Mouse (Mus musculus): ENCODE measurements around the gene Sorcs3.

Gene Sorcs3

DNA sequence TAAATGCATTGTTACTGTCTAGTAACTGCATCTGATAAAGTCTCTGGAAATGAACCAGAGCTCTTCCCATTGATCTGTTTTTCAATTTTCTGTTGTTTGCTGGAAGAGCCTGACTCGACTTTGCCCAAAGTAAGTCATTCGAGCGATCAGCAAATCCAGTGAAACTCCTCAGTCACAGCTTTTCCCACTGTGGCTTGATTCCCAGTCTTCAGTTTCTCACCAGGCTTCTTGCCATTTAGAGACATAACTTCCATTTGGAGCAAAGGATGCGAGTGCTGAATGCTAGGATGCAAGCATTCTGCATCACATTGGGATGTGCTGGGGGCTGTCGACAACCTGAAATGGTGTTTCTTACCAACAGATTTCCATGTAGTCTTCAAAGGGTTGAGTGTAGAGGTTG lies 521.8 kb downstream of the Sorcs3 start:
- no peak for DNase-seq

- DNase-seq, result no peak
Observed at GRCm38 (mm10) chr19:48731731-48732130, 525.9 kb downstream of the Sorcs3 start.

DNA sequence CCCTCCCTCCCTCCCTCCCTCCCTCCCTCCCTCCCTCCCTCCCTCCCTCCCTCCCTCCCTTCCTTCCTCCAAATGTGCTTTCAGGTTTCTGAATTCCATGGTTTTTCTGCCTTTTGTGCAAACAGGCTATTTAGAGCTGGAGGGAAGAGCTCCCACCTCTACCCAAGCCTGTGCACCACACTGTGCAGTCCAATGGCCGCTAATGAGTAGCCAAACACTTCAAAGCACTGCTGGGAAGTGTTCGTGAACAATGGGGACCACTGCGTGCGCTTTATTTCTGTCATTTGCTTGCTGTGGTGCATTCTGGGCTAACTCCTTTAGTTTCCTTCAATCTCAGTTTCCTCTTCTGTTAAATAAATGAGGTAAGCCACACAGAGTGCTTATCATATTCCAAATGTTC lies 528.5 kb downstream of the Sorcs3 start:
- DNase-seq, result no peak

GRCm38 (mm10) chr19:48737554-48737953 lies 531.7 kb downstream of the Sorcs3 start:
- DNase-seq, result no peak

GRCm38 (mm10) chr19:48755156-48755555 lies 549.3 kb downstream of the Sorcs3 start:
- no peak for DNase-seq

- DNase-seq, result no peak
Observed at GRCm38 (mm10) chr19:48756831-48757230, 551.0 kb downstream of the Sorcs3 start.

DNA sequence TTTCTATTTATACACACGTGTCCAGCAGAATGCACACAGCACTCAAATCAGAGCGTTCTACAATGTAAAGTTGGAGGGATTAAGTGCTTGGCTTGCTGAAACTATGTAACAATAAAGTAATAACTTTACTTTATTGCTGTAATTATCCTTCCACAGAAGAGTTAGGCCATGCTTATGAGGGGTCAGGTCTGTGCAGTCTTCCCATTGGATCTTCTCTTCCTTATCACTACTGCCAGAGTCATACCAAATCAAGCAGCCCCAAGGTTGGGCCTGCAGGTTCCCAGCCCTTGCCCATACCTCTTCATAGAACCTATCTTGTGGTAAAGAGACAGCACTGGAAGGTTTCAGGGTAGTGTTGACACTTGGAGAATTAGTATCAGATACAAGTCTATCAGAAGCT lies 560.7 kb downstream of the Sorcs3 start:
- no peak for DNase-seq

GRCm38 (mm10) chr19:48771565-48771964 lies 565.7 kb downstream of the Sorcs3 start:
- DNase-seq, result no peak

DNA sequence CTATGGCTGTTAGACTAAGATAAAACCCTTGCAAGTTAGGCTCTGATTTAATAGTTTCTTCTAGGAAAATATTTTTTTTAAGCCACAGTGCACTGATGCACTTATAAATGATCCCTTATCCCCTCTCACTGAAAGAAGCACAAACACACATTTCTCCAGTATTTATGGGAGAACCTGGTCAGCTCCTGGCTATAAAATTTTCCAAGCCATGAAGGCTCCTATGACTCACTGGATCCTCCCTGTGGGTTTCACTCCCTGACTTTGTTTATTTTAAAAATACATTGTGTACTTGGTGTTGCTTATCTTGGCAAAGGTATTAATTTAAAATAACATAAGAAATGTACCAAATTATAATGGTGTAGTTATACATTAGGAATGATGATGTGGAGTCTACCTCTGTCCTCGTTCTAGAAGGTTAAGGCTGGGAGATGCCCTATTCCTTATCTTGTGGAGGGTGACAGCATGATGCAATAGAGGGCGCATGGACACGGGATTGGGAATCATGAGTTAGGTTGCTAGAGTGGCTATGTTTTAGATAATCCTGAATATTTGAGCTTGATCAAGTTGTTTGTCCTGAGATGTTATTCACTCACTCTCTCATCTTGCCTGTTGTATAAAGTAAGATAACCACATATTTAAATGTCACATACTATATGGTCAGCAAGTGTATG lies 573.4 kb downstream of the Sorcs3 start:
- no peak for DNase-seq

DNA sequence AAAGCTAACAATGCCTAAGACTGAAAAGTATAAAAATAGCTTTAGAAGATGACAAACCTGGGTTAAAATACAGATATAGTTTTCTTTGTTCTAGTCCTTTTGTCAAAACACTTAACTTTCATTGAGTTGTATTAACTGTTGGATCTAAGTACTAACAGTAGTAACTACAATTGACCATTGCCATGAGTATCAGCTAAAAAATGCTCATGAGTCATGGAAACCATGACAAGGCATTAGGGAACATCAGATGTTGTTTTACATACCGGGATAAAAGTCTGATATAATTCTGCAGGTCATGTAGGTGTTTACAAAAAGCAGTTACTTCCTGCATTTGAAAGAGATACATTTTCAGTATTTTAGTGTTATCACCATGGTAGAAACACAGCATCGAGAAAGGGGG lies 575.0 kb downstream of the Sorcs3 start:
- no peak for DNase-seq

DNA sequence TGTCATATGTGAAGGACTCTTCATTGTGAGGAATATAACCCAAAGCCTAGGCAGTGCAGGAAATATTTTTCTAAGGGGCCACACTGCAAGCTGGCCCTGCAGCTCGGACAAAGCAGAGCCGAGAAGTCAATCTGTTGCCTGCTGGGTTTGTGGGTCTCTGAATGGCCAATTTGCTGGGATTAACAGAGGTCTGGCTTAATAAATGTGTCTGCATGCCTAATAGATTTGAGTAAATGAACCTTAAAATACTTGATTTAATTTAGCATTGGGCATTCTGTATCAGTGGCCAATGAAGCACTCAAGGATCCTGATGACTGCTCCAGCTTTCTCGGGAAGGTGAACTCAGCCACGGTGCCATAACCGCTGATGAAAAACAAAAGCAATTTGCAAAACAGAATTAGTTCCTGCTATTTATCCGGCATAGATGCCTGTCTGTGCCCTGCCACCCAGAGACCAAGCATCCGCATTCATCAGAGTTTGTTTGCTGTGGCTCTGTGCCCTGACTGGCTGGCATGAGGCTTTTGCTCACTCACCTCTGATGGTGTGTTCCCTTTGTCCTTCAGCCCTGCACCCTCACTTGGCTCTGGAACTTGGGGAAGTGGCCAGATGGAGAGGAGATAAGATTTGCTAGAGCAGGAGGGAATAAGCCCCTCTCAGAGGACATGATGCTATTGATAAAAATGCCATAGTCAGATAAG lies 576.3 kb downstream of the Sorcs3 start:
- no peak for DNase-seq

GRCm38 (mm10) chr19:48787269-48787668 lies 581.4 kb downstream of the Sorcs3 start:
- no peak for DNase-seq

DNA sequence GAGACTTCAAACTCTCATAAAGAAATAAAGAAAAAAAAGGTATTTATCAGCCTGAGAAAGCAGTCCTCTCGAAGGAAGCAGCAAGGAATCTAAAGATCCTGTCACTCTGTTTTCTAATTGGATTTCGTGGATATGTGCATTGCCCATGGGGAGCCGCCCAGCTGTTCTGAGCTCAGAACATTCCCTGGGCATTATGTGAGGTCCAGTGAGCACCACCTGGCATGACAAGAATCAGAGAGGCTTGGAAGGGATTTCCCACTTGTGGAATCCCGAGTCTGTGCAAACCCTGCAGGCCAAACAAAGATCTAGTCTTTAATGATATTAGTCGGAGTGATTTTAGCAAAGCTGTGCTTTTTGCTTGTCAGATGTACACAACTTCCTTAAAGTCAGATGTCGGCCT lies 598.7 kb downstream of the Sorcs3 start:
- no peak for DNase-seq

DNA sequence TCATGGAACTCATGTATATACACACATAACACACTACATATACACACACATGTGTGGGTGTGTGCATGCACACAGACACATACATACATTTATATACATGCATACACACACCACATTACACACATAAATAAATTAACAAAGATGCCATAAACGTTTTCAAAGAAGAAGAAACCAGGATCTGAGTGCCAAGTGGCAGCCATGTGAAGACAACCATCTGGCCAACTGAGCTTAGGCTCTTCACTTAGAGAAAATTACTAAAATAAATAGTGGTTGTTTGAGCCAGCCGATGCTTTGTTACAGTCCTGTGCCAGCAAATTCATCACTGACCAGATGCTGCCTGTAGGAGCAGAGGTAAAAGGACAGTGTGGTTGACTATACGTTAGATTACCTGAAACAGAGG lies 605.7 kb downstream of the Sorcs3 start:
- DNase-seq, result no peak

- DNase-seq, result no peak
Observed at GRCm38 (mm10) chr19:48813823-48814222, 608.0 kb downstream of the Sorcs3 start.

DNA sequence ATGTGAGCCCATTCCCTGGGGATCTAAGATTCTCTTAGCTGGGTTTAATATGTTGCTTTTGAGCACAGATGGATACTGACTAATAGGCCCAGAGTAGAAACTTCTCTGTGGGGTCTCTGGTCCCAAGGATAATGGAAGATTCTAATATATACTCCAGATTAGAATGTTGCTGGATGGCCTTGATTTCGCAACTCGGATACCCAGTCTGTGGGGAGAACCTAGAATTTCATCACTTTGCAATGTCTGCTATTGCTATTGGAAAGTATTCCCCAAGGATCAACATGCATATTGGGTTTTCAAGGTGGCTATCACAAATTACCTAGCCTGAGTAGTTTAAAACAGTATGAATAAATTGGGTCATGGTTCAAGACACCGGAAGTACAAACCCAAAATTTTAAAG lies 609.2 kb downstream of the Sorcs3 start:
- no peak for DNase-seq

DNA sequence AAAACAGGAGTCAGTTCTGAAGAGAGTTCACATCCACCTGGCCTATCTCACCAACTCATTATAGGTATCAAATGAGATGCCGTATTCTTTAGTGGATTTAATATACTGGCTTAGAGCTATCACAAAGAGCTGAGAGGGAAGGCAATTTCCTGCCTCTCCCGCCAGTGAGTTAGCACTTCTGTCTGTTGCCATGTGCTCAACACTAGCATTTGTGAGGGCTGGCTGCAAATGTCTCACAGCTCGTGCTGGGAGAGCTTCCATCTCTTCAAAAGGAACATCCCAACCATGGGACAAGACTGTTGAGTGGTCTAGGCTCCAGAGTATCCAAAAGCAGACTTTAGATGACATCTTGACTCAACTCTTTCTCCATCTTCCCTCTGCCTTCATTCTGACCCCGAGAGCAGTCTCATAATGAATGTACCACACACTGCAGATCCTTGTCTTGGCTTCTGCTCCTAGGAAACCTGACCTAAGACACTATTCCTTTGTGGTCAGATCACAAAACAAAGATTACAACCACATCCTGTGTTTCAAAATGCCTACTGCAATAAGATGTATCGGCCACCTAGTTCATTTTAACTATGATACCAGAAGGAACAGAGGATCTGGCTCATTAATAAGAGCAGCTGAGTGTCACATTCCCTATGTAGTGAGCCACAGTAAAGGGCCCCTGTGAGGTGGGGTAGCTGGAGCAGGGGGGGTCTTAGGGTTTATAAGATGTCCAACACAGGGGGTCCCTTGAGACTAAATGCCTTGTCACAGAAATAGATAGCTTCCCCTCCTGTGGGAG lies 614.9 kb downstream of the Sorcs3 start:
- no peak for DNase-seq

DNA sequence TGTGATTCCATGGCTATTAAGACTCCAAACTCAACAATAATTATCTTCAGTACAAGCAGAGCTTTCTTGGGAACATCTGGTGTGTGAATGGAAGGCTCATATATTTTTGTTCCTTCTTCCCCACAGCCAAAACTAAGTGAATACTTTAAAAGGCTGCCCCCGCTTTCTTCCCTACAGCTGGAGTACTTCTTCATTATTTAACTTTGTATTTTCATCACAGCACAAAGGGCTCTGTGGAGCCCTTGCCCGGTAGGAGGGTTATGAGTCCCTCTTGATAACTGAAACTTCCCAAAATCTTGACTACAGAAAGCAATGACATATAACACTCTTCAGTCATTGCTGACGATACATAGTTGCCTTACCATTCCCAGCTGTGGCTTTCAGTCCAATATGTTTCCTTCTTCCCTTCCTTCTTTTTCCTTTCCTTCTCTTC lies 615.5 kb downstream of the Sorcs3 start:
- no peak for DNase-seq

DNA sequence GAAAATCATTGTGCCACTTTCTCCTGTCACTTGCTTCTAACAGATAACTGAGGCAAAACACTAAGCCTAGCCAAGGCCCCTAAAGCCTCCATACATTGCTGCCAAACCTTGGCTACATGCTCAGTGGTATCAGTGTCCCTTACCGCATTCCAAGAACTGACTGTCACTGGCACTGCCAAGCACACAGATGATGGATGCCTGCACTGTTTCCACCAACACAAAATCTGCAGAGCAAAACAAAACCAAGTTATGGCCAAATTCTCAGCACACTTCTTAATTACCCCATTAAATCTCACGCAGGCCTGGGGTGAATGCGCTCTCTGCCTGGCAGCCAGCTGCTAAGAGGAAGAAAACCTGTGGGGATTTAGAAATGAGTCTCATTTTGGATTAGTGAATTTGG lies 628.5 kb downstream of the Sorcs3 start:
- DNase-seq, result no peak

GRCm38 (mm10) chr19:48839418-48839817 lies 633.6 kb downstream of the Sorcs3 start:
- no peak for DNase-seq

- no peak for DNase-seq
Observed at GRCm38 (mm10) chr19:48847700-48848099, 641.9 kb downstream of the Sorcs3 start.

- no peak for DNase-seq
Observed at GRCm38 (mm10) chr19:48850466-48850865, 644.6 kb downstream of the Sorcs3 start.
